Mouse (Mus musculus) embryonic facial prominence, embryonic 13.5 days (tissue): ENCODE measurements around the gene Ugt1a1. TPM values are rescaled to one million over a fixed set of nuclear protein-coding genes. Genes with fewer than 3 reads are reported as not detected.

ENCODE experiments used
- ATAC-seq: fragments of 200-750 bp; cut with Nextera tagmentation; 2 replicates; pipeline ENCODE4 v1.8.0; 2017; ENCODE audit warnings: low read depth; ENCODE audit not compliant: insufficient number of reproducible peaks, insufficient read depth, low FRiP score, low TSS enrichment
- H3K27ac ChIP-seq: fragments of 300-500 bp; sonication (generic); 2 replicates; pipeline ENCODE4 v1.5.1; 2015; ENCODE audit warnings: moderate library complexity, mild to moderate bottlenecking, inconsistent platforms
- H3K27me3 ChIP-seq: fragments of 300-500 bp; sonication (generic); 2 replicates; pipeline ENCODE4 v1.6.1; 2015; ENCODE audit warnings: mild to moderate bottlenecking, inconsistent platforms
- H3K36me3 ChIP-seq: fragments of 300-500 bp; sonication (generic); 2 replicates; pipeline ENCODE4 v1.6.1; 2015; ENCODE audit warnings: mild to moderate bottlenecking, inconsistent platforms
- H3K4me1 ChIP-seq: fragments of 300-500 bp; sonication (generic); 2 replicates; pipeline ENCODE4 v1.6.1; 2015; ENCODE audit warnings: inconsistent platforms
- H3K4me2 ChIP-seq: fragments of 300-500 bp; sonication (generic); 2 replicates; pipeline ENCODE4 v1.6.1; 2015; ENCODE audit warnings: moderate library complexity, mild to moderate bottlenecking, inconsistent platforms
- H3K4me3 ChIP-seq: fragments of 300-500 bp; sonication (generic); 2 replicates; pipeline ENCODE4 v1.5.1; 2015; ENCODE audit warnings: mild to moderate bottlenecking, inconsistent platforms
- H3K9ac ChIP-seq: fragments of 300-500 bp; sonication (generic); 2 replicates; pipeline ENCODE4 v1.6.1; 2015; ENCODE audit warnings: mild to moderate bottlenecking, inconsistent platforms
- H3K9me3 ChIP-seq: fragments of 300-500 bp; sonication (generic); 2 replicates; pipeline ENCODE4 v1.6.1; 2016; ENCODE audit warnings: inconsistent platforms
- WGBS: fragments of 180-500 bp; shearing (Covaris S2); methylation state at CpG from one replicate; pipeline ENCODE4 v1.1.7; 2015; ENCODE audit warnings: mixed read lengths; 5-methylcytosine and 5-hydroxymethylcytosine counted together
- polyA plus RNA-seq: library from polyadenylated mRNA; unstranded; fragments of >200 nt; fragmentation: Nextera tagmentation; extraction: Ambion mirVana; gene quantifications from 2 replicates; pipeline ENCODE4 v1.2.1, GENCODE M21; 2015

The Ugt1a1 gene
- polyA plus RNA-seq, 1 experiment from 2014 or later: not detected

DNA sequence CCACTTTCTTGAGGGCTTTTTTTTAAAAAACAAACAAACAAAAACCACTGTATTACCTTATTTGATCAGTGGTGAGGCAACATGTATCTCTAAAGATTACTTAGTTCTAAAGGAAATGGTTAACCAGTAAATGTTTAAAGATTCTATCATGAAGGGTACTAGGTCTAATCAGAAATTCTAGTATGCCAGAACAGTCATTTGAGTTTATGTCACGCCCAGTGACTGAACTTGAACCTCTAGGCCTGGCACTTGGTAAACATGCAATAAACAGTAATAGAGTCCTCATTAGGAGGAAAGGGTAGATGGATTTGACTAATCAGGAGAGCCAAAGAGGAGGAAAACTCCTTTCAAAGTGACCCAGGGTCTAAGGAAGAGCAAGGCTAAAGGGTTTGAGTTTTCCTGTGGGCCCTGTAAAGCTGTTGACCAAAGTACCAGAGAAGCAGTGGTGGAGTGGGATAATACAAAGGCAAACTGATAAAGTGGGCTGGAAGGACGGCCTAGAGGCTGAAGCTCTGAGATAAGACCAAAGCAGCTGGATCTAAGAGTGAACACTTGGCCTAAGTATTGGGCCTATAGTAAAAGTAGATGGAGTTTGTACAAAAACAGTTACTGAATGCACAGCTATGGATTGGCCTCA is 4.8 kb upstream of the Ugt1a1 start:
- no peak overlapping the region for H3K4me3 ChIP-seq
- H3K9ac ChIP-seq: no peak overlapping the region
- no peaks in the 10 kb centered on the region for H3K27me3 ChIP-seq
- 0 out of 2 replicates have a peak, but pooled peaks cover 8% of the 10 kb centered on the region for H3K4me1 ChIP-seq
- peaks cover 17% of the 10 kb centered on the region for H3K9me3 ChIP-seq
- 76% methylated on average over 2 of the region's 2 CpGs for WGBS
- H3K36me3 ChIP-seq: no peaks in the 10 kb centered on the region
- no peak for ATAC-seq
- H3K27ac ChIP-seq: no peak overlapping the region
- H3K4me2 ChIP-seq: no peak overlapping the region

DNA sequence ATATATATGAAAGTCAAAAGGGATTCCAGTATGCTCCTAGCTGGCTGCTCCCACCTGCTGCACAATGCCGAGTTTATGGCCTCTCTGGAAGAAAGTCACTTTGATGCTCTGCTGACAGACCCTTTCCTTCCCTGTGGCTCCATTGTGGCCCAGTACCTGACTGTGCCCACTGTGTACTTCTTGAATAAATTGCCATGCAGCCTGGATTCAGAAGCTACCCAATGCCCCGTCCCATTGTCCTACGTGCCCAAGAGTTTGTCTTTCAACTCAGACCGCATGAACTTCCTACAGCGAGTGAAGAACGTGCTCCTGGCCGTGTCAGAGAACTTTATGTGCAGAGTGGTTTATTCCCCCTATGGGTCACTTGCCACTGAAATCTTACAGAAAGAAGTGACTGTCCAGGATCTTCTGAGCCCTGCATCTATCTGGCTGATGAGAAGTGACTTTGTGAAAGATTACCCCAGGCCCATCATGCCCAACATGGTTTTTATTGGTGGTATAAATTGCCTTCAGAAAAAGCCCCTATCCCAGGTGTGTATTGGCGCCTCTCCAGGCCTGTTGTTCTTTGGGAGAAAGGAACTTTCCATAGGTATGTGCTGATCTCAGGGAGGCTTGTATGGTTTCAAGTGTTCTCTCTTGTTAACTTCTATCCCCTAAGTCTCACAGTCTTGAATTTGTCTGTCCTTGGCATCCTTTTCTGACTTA is 734 bp downstream of the Ugt1a1 start:
- H3K9ac ChIP-seq: no peak overlapping the region
- WGBS: 59% methylated on average over 8 of the region's 8 CpGs
- no peaks in the 10 kb centered on the region for H3K36me3 ChIP-seq
- peak; percentile 8; the same call in 1 of the 2 replicates for ATAC-seq
- no peak overlapping the region for H3K4me3 ChIP-seq
- H3K9me3 ChIP-seq: peaks cover 60% of the 10 kb centered on the region
- no peak overlapping the region for H3K4me2 ChIP-seq
- H3K27ac ChIP-seq: no peak overlapping the region
- no peaks in the 10 kb centered on the region for H3K4me1 ChIP-seq
- no peaks in the 10 kb centered on the region for H3K27me3 ChIP-seq

DNA sequence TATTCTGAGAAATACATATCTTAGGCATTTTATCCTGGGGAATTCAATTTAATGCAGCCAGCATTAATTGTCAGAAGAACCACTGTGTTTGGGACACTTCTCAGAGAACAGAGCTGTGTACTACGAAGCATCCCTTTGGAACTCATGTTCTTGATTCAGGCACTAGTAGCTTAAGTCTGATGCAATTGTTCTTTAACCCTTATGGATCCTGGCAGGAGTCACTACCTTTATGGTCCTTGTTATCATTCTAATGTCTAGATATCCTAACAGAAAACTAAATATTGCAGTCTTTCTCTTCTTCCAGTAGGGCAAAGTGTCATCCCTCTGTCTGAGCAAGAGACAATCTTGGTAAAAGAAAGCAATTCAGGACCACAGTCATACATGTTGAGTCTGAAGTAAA is 1.3 kb downstream of the Ugt1a1 start:
- H3K27ac ChIP-seq: no peak overlapping the region

GRCm38 (mm10) chr1:88213766-88214461 is 2.2 kb downstream of the Ugt1a1 start:
- Histone ChIP-seq H3K4me2 (no peak overlapping the region), H3K4me3 (no peak overlapping the region), H3K27me3 (no peaks in the 10 kb centered on the region), H3K36me3 (no peaks in the 10 kb centered on the region), H3K27ac (no peak overlapping the region), H3K9me3 (peaks cover 62% of the 10 kb centered on the region), H3K4me1 (no peaks in the 10 kb centered on the region), H3K9ac (no peak overlapping the region)
- ATAC-seq: 0 out of 2 replicates have a peak, but pooled peaks have one; percentile 1
- WGBS: 79% methylated on average over 2 of the region's 2 CpGs

More for the DNA sequence above, 1.3 kb downstream of the Ugt1a1 start:
- Histone ChIP-seq H3K4me1 (no peaks in the 10 kb centered on the region), H3K4me2 (no peak overlapping the region), H3K9ac (no peak overlapping the region), H3K9me3 (peaks cover 62% of the 10 kb centered on the region), H3K27me3 (no peaks in the 10 kb centered on the region), H3K36me3 (no peaks in the 10 kb centered on the region), H3K4me3 (no peak overlapping the region)
- WGBS: 83% methylated on average over 1 of the region's 1 CpGs
- no peak for ATAC-seq

DNA sequence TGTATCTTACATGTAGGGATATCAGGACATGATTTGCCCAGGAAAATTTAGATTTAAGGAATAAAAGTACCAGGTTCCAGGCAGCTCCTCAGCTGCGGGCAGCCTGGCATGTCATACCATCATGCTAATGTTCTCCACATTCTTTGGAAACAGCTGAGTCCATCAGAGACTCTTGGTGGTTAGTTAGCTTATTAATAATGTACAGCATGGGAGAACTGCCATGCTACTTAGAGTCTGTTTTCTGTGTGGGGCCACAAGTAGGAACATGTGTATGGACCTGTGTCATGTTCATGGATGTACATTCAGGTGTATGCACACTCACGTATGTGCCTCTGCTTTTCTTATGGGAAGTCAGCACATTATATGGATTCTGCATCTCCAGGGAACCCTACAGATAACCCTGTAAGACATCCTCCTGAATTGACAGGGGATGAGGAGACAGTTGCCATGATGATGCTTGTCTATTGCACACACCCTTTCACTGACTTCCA is 2.7 kb downstream of the Ugt1a1 start:
- Histone ChIP-seq H3K9ac (no peak overlapping the region), H3K27me3 (no peaks in the 10 kb centered on the region), H3K4me1 (no peaks in the 10 kb centered on the region), H3K4me2 (no peak overlapping the region), H3K27ac (no peak overlapping the region), H3K9me3 (peaks cover 62% of the 10 kb centered on the region), H3K36me3 (no peaks in the 10 kb centered on the region), H3K4me3 (no peak overlapping the region)
- ATAC-seq: no peak
- 75% methylated on average over 2 of the region's 2 CpGs for WGBS

DNA sequence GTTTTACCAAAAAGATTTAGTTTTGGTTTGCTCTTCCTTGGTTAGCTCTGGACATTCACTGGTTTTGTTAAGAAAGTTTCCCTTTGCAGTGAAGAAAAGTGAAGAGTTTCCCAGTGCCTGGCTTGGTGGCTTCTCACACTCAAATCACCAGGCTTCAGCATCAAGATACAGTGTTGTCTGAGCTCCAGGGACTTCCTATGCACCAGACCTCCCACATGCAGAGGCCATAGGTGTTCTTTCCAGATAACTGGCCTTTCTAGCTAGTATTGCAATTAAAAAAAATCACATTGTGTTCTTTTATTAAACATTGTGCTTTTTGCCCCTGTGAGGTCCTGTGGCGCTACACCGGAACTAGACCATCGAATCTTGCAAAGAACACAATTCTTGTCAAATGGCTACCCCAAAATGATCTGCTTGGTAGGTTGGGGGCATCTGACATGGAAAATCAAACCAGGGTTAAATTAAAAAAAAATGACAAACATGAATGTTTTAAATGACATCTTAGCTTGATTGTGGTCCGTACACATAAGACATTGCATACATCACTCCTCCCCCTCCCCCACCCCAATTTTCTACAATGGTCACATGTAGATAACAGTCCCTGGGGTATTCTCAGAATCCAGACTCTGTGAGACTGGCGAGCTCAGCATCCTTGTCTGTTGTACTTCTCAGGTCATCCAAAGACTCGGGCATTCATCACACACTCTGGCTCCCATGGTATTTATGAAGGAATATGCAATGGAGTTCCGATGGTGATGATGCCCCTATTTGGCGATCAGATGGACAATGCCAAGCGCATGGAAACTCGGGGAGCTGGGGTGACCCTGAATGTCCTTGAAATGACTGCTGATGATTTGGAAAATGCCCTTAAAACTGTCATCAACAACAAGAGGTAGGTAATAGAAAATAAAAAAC is 4.0 kb downstream of the Ugt1a1 start:
- Histone ChIP-seq H3K4me3 (no peak overlapping the region), H3K27me3 (no peaks in the 10 kb centered on the region), H3K9me3 (peaks cover 60% of the 10 kb centered on the region), H3K9ac (no peak overlapping the region), H3K4me2 (no peak overlapping the region), H3K4me1 (no peaks in the 10 kb centered on the region), H3K36me3 (no peaks in the 10 kb centered on the region), H3K27ac (no peak overlapping the region)
- ATAC-seq: no peak
- 70% methylated on average over 10 of the region's 10 CpGs for WGBS

DNA sequence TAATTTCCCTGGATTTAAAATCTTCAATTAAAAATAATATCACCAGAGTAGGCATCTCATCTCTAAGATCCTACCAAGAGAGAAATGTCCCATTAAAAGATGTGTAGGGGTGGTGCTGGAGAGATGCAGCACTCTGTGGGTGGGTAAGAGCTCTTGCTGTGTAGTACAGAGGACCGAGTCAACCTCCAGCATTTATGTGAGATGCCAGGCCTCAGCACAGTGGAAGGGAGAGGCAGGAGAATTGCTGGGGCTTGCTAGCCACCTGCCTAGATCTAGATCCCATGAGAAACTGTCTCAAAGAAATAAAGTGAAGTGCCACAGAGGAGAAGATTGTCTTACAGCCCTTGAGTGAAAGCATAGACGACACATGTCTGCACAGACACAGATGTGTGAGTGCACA is 4.8 kb downstream of the Ugt1a1 start:
- H3K27ac ChIP-seq: no peak overlapping the region
- no peaks in the 10 kb centered on the region for H3K4me1 ChIP-seq
- H3K36me3 ChIP-seq: no peaks in the 10 kb centered on the region
- ATAC-seq: no peak
- H3K4me3 ChIP-seq: no peak overlapping the region
- H3K9ac ChIP-seq: no peak overlapping the region
- H3K27me3 ChIP-seq: no peaks in the 10 kb centered on the region
- no peak overlapping the region for H3K4me2 ChIP-seq
- WGBS: 50% methylated on average over 2 of the region's 2 CpGs
- H3K9me3 ChIP-seq: peaks cover 57% of the 10 kb centered on the region

GRCm38 (mm10) chr1:88217144-88217543 is 5.4 kb downstream of the Ugt1a1 start:
- 57% methylated on average over 2 of the region's 2 CpGs for WGBS
- H3K27ac ChIP-seq: no peak overlapping the region
- H3K4me2 ChIP-seq: no peak overlapping the region
- no peaks in the 10 kb centered on the region for H3K27me3 ChIP-seq
- no peak overlapping the region for H3K4me3 ChIP-seq
- H3K4me1 ChIP-seq: no peaks in the 10 kb centered on the region
- H3K9me3 ChIP-seq: peaks cover 51% of the 10 kb centered on the region
- no peak for ATAC-seq
- H3K9ac ChIP-seq: no peak overlapping the region
- no peaks in the 10 kb centered on the region for H3K36me3 ChIP-seq

- Histone ChIP-seq H3K9me3 (peaks cover 47% of the 10 kb centered on the region), H3K27ac (no peak overlapping the region), H3K36me3 (no peaks in the 10 kb centered on the region), H3K9ac (no peak overlapping the region), H3K4me2 (no peak overlapping the region), H3K4me1 (no peaks in the 10 kb centered on the region), H3K27me3 (no peaks in the 10 kb centered on the region), H3K4me3 (no peak overlapping the region)
- WGBS: 41% methylated on average over 3 of the region's 3 CpGs
- ATAC-seq: no peak
Measured at GRCm38 (mm10) chr1:88217576-88217975, 5.8 kb downstream of the Ugt1a1 start.

DNA sequence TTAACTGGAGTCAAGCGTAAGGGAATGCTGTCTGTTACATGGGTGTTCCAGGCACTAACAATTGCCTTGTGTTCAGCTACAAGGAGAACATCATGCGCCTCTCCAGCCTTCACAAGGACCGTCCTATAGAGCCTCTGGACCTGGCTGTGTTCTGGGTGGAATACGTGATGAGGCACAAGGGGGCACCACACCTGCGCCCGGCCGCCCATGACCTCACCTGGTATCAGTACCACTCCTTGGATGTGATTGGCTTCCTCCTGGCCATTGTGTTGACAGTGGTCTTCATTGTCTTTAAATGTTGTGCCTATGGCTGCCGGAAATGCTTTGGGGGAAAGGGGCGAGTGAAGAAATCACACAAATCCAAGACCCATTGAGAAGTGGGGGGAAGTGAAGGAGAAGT is 6.3 kb downstream of the Ugt1a1 start:
- Histone ChIP-seq H3K9ac (no peak overlapping the region), H3K4me3 (no peak overlapping the region), H3K9me3 (peaks cover 42% of the 10 kb centered on the region), H3K27ac (no peak overlapping the region), H3K27me3 (no peaks in the 10 kb centered on the region), H3K36me3 (no peaks in the 10 kb centered on the region), H3K4me1 (no peaks in the 10 kb centered on the region), H3K4me2 (no peak overlapping the region)
- no peak for ATAC-seq
- 71% methylated on average over 9 of the region's 9 CpGs for WGBS

GRCm38 (mm10) chr1:88218591-88218990 is 6.8 kb downstream of the Ugt1a1 start:
- Histone ChIP-seq H3K36me3 (no peaks in the 10 kb centered on the region), H3K9me3 (peaks cover 37% of the 10 kb centered on the region), H3K4me3 (no peak overlapping the region), H3K4me2 (no peak overlapping the region), H3K9ac (no peak overlapping the region), H3K27me3 (no peaks in the 10 kb centered on the region), H3K4me1 (no peaks in the 10 kb centered on the region), H3K27ac (no peak overlapping the region)
- no peak for ATAC-seq
- 45% methylated on average over 4 of the region's 4 CpGs for WGBS
